ENCODE assay signal across 14 mouse cellular contexts in genomic region chr12:112870775-112871174, GRCm38 (mm10). TPM values are rescaled to one million over a fixed set of nuclear protein-coding genes. Genes with fewer than 3 reads are reported as not detected.
DNase-seq lines count a peak whose midpoint lies in the region; ATAC-seq and TF ChIP-seq lines count a peak whose summit lies in the region.
"Had no signal": no experiment of that assay in that cellular context is flagged by ENCODE, and none has a peak within 500 bp of the region (broad histone marks: within the 10 kb centered on the region; RNA-seq: fewer than 3 reads in every experiment).

No protein-coding gene starts in this region.

- peaks cover 51% of the 10 kb centered on the region for H3K4me1 ChIP-seq in bone marrow macrophage, adult 2 months (ENCODE audit: control insufficient read depth, insufficient read depth, low read length)

- H3K27ac ChIP-seq in bone marrow macrophage, adult 2 months (ENCODE audit: insufficient read depth, low read depth, low read length), result 0 out of 2 replicates have a peak overlapping the region, but pooled peaks have one; percentile 16

- DNase-seq in lung, postnatal 4 days, result peak; percentile 49 to 53
- no peak for DNase-seq in lung, postnatal 10 days
- DNase-seq in thymus, postnatal 25 days, result peak; percentile 71
- no peak for DNase-seq in gastrocnemius, adult 18-20 months (ENCODE audit: low spot score)
- DNase-seq in kidney, adult 11 months, result no peak
- no peak for DNase-seq in adipocyte (ENCODE audit: low spot score)
- DNase-seq: adrenal gland, postnatal 36 days; cerebellum, postnatal 14 days; gastrocnemius, postnatal 14 days; heart, postnatal 4 days; kidney, postnatal 14 days; midbrain, embryonic 14.5 days had no signal

- no peak for TF ChIP-seq POLR2A in bone marrow macrophage, adult 2 months (IDR thresholded peaks at IDR 0.05; ENCODE audit: borderline replicate concordance, low read depth, low read length)

- TF ChIP-seq CTCF in bone marrow macrophage, adult 2 months (IDR thresholded peaks at IDR 0.05; ENCODE audit: low read depth, low read length), result no peak

- no peak overlapping the region for H3K4me3 ChIP-seq in bone marrow macrophage, adult 2 months (ENCODE audit: insufficient read depth, low read length)

- peak; percentile 53 for ATAC-seq in megakaryocyte, adult 5-6 weeks (ENCODE audit: poor library complexity, severe bottlenecking)

RNA-seq across cellular contexts. Expression of gene Gpr132, which starts 2.7 kb away (rescaled TPM):
- 42.1 and 44.3 TPM in 2 replicates for polyA plus RNA-seq in bone marrow macrophage, adult 2 months (2012; ENCODE audit: insufficient read depth, insufficient read length, missing spikeins)
- total RNA-seq in megakaryocyte, adult 5-6 weeks (2015), result 20.0 and 25.8 TPM in 2 replicates
- total RNA-seq in megakaryocyte, adult 5-6 weeks (2017), result 7.6 and 10.7 TPM in 2 replicates
- under 1 TPM in 1 of 2 experiments, not detected in 1; 0.14 TPM for total RNA-seq in gastrocnemius, adult 18-20 months (2021)

RNA-seq across cellular contexts. Expression of gene Cdca4, which starts 41.6 kb away (rescaled TPM):
- 26.2 and 28.0 TPM in 2 replicates for polyA plus RNA-seq in bone marrow macrophage, adult 2 months (2012; ENCODE audit: insufficient read depth, insufficient read length, missing spikeins)
- 62.0 and 67.7 TPM in 2 replicates for total RNA-seq in megakaryocyte, adult 5-6 weeks (2015)
- total RNA-seq in megakaryocyte, adult 5-6 weeks (2017), result 48.9 and 57.9 TPM in 2 replicates
- total RNA-seq in gastrocnemius, adult 18-20 months (2021), result 1 to 10 TPM; 2.2 to 2.8 TPM

RNA-seq across cellular contexts. Expression of gene Jag2, which starts 58.8 kb away (rescaled TPM):
- polyA plus RNA-seq in bone marrow macrophage, adult 2 months (2012; ENCODE audit: insufficient read depth, insufficient read length, missing spikeins), result 2.8 and 3.2 TPM in 2 replicates
- total RNA-seq in megakaryocyte, adult 5-6 weeks (2015), result 0.36 and 1.3 TPM in 2 replicates
- total RNA-seq in megakaryocyte, adult 5-6 weeks (2017), result not detected in 2 replicates
- 10 to 100 TPM; 22.1 to 24.0 TPM for total RNA-seq in gastrocnemius, adult 18-20 months (2021)

Comparison
In these comparisons a context has a peak if more than half of its experiments do, and no peak if none do; other contexts are left out.
1. DNase-seq: peak in lung, postnatal 4 days (2 of 2) and thymus, postnatal 25 days (single experiment); none in lung, postnatal 10 days (single experiment), gastrocnemius, adult 18-20 months (single experiment), kidney, adult 11 months (single experiment) and adipocyte (single experiment).
2. RNA of gene Gpr132, which starts 2.7 kb away (total RNA-seq): 7.6 to 25.8 TPM in megakaryocyte, adult 5-6 weeks; 0.14 TPM in gastrocnemius, adult 18-20 months; every median in the first group is over 4 times any median in the second.
3. RNA of gene Cdca4, which starts 41.6 kb away (total RNA-seq): 48.9 to 67.7 TPM in megakaryocyte, adult 5-6 weeks; 2.2 to 2.8 TPM in gastrocnemius, adult 18-20 months; every median in the first group is over 10 times any median in the second.
4. RNA of gene Jag2, which starts 58.8 kb away (total RNA-seq): 22.1 to 24.0 TPM in gastrocnemius, adult 18-20 months; 0.36 to 1.3 TPM in megakaryocyte, adult 5-6 weeks; every median in the first group is over 4 times any median in the second.